Mouse (Mus musculus): ENCODE data around the gene Rph3al. TPM values are rescaled to one million over a fixed set of nuclear protein-coding genes. Genes with fewer than 3 reads are reported as not detected.

Gene Rph3al
- polyA plus RNA-seq, 1 experiment from 2014 or later: 1.6 TPM

DNA sequence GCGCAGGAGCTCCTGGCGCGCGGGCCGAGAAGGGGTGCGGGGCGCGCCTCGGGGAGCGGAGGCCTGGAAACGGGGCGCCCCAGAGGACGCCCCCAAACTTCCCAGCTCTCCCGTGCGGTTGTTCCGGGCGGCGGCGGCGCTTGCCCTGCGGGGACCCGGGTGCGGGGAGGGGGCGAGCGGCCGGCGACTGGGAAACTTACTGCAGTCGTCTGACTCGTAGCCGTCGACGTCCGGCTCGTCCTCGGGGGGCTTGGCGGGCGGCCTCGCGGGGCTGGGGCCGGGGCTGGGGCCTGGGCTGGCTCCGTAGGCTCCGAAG lies 142.9 kb downstream of the Rph3al start:
- Histone ChIP-seq H3K9ac (replicated peaks; ENCODE audit: low read length) (peak overlapping the region; percentile 48), H3K4me1 (ENCODE audit: control insufficient read depth, insufficient read depth, low read length) (no peaks in the 10 kb centered on the region; the same call in 1 of the 2 replicates), H3K4me2 (ENCODE audit: low read length) (peak overlapping the region; percentile 65), H3K27me3 (ENCODE audit: control insufficient read depth, insufficient read depth, low read length) (peaks cover 33% of the 10 kb centered on the region), H3K36me3 (ENCODE audit: control insufficient read depth, insufficient read depth, low read length) (no peaks in the 10 kb centered on the region), H3K9me3 (ENCODE audit: control insufficient read depth, low read length) (no peaks in the 10 kb centered on the region), H3K27ac (replicated peaks; ENCODE audit: low read depth, low read length) (no peak overlapping the region), H3K4me3 (replicated peaks; ENCODE audit: low read depth, low read length) (peak overlapping the region; percentile 43)
- no peak for DNase-seq
- ATAC-seq (ENCODE audit: low FRiP score, low TSS enrichment): no peak
- under 1% methylated on average over 40 of the region's 42 CpGs for WGBS

DNA sequence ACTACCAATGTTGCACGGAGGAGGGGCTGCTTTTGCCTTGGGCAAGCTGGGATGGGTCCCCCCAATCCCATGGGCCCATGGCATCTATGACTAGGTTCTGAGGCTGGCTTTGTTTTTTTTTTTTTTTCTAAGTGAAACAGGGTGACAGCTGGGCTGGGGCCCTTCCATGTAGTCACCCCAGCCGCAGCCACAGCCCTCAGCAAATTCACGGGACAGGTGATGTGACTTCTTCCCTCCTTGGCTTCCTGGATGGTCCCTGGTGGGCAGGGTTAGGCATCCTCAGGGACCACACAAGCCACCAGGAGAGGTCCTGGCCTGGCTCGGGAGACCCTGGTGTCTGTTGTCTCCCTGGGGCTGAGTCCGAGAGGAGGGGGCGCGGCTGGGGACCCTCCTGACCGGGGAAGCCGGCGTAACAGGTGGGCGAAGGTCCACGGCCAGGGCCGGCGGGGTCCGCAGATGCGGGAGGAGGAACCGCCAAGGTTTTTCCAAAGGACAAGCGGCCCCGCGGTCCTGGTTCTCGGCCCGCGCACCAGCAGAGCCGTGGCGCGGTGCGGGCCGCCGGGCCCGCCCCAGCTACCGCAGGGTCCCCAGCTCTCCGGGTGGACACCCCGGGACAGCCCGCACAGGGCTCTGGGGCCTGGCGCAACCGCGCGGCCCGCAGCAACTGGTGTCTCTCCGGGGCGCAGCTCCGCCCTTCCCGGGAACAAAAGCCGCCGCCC lies 143.5 kb downstream of the Rph3al start:
- no peaks in the 10 kb centered on the region for H3K9me3 ChIP-seq (ENCODE audit: control insufficient read depth, low read length)
- no peak for ATAC-seq (ENCODE audit: low FRiP score, low TSS enrichment)
- H3K4me2 ChIP-seq (ENCODE audit: low read length): peak overlapping the region; percentile 65
- peak overlapping the region; percentile 43 for H3K4me3 ChIP-seq (replicated peaks; ENCODE audit: low read depth, low read length)
- H3K27me3 ChIP-seq (ENCODE audit: control insufficient read depth, insufficient read depth, low read length): peaks cover 33% of the 10 kb centered on the region
- H3K27ac ChIP-seq (replicated peaks; ENCODE audit: low read depth, low read length): no peak overlapping the region
- DNase-seq: peak; percentile 46
- H3K4me1 ChIP-seq (ENCODE audit: control insufficient read depth, insufficient read depth, low read length): no peaks in the 10 kb centered on the region; the same call in 1 of the 2 replicates
- 5% methylated on average over 45 of the region's 45 CpGs for WGBS
- peak overlapping the region; percentile 48 for H3K9ac ChIP-seq (replicated peaks; ENCODE audit: low read length)
- H3K36me3 ChIP-seq (ENCODE audit: control insufficient read depth, insufficient read depth, low read length): no peaks in the 10 kb centered on the region

DNA sequence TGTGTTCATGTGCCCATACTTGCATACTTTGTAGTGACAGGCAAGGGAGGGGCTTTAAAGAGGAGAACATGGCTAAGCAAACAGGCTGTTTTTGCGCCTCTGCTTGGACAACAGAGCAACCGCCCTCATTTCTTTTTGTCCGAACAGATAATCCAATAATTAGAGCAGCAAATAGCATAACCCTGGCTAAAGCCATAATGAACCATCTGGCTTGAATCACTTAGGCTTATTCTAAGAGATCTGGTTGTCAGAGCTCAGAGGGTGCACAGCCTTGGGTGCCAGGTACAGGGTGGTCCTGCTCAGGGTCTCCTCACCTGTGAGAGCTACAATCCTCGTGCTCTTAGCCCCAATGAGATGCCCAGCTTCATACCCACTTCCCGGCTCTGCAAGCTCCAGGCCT lies 144.9 kb downstream of the Rph3al start:
- Histone ChIP-seq H3K4me3 (replicated peaks; ENCODE audit: low read depth, low read length) (no peak overlapping the region), H3K36me3 (ENCODE audit: control insufficient read depth, insufficient read depth, low read length) (no peaks in the 10 kb centered on the region), H3K9ac (replicated peaks; ENCODE audit: low read length) (no peak overlapping the region), H3K4me2 (ENCODE audit: low read length) (no peak overlapping the region), H3K27me3 (ENCODE audit: control insufficient read depth, insufficient read depth, low read length) (peaks cover 33% of the 10 kb centered on the region), H3K9me3 (ENCODE audit: control insufficient read depth, low read length) (no peaks in the 10 kb centered on the region), H3K4me1 (ENCODE audit: control insufficient read depth, insufficient read depth, low read length) (no peaks in the 10 kb centered on the region; the same call in 1 of the 2 replicates), H3K27ac (replicated peaks; ENCODE audit: low read depth, low read length) (no peak overlapping the region)
- DNase-seq: no peak
- no peak for ATAC-seq (ENCODE audit: low FRiP score, low TSS enrichment)
- 62% methylated on average over 5 of the region's 5 CpGs for WGBS

DNA sequence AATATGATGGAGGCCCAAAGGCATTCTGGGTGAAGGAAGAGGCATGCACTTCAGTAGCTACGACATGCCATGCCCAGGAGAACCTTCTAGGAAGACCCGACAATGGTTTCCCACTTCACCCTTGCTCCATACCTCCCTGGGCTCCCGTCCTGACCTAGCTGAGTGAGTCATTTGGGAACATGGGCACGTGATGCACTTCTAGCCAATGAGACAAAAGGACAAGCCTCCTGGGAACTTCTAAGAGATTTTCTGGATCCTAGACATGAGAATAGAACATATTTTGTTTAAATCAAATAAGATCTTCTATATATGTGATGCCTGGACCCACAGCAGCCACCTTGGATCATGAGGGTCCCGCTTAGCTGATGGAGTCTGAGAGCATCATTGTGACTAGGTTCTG lies 145.7 kb downstream of the Rph3al start:
- Histone ChIP-seq H3K9ac (replicated peaks; ENCODE audit: low read length) (no peak overlapping the region), H3K4me2 (ENCODE audit: low read length) (no peak overlapping the region), H3K27me3 (ENCODE audit: control insufficient read depth, insufficient read depth, low read length) (peaks cover 33% of the 10 kb centered on the region), H3K9me3 (ENCODE audit: control insufficient read depth, low read length) (no peaks in the 10 kb centered on the region), H3K36me3 (ENCODE audit: control insufficient read depth, insufficient read depth, low read length) (no peaks in the 10 kb centered on the region), H3K4me3 (replicated peaks; ENCODE audit: low read depth, low read length) (no peak overlapping the region), H3K27ac (replicated peaks; ENCODE audit: low read depth, low read length) (no peak overlapping the region), H3K4me1 (ENCODE audit: control insufficient read depth, insufficient read depth, low read length) (no peaks in the 10 kb centered on the region; the same call in 1 of the 2 replicates)
- no peak for DNase-seq
- WGBS: 73% methylated on average over 5 of the region's 5 CpGs
- ATAC-seq (ENCODE audit: low FRiP score, low TSS enrichment): no peak

DNA sequence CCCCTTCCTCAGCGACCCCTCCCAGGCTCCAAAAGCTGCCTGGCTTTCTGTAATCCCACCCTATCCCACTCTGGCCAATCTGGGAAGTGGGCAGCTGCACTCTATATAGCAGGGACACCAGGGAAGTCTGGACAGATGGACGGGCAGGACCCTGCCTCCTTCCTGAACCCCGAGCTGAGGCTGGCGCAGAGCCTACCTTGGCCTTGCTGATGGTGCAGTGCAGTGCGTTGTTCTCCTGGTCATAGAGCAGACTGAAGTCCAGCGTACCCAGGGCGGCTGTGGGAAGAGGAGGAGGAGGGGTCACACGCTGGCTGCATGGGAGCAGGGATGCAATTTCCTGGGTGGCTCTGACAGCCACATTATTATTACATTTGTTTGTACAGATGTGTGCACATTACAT lies 152.3 kb downstream of the Rph3al start:
- DNase-seq (no peak), ATAC-seq (ENCODE audit: low FRiP score, low TSS enrichment) (no peak)
- H3K9ac ChIP-seq (replicated peaks; ENCODE audit: low read length): no peak overlapping the region
- no peaks in the 10 kb centered on the region for H3K36me3 ChIP-seq (ENCODE audit: control insufficient read depth, insufficient read depth, low read length)
- no peak overlapping the region for H3K27ac ChIP-seq (replicated peaks; ENCODE audit: low read depth, low read length)
- H3K9me3 ChIP-seq (ENCODE audit: control insufficient read depth, low read length): no peaks in the 10 kb centered on the region
- H3K4me1 ChIP-seq (ENCODE audit: control insufficient read depth, insufficient read depth, low read length): no peaks in the 10 kb centered on the region
- 78% methylated on average over 8 of the region's 8 CpGs for WGBS
- H3K4me3 ChIP-seq (replicated peaks; ENCODE audit: low read depth, low read length): no peak overlapping the region
- H3K4me2 ChIP-seq (ENCODE audit: low read length): no peak overlapping the region
- H3K27me3 ChIP-seq (ENCODE audit: control insufficient read depth, insufficient read depth, low read length): no peaks in the 10 kb centered on the region

DNA sequence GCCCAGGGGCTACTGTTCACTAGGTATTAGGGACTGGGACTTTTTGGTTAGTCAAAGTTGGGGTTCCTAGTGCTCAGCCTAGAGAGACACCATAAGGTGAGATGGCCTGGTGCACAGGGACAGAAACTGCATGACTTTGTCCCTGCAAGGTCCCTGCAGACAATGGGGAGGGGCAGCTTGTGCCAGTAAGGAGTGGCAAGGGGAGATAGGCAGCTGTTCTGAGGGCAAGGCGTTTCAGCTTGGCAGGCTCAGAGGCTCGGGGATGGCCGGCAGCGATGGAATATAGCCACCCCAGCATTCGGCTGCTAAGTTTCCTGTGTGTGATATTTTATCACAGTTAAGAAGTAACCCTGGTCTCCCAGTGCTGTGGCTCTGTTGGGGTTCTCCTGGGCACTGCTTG lies 154.4 kb downstream of the Rph3al start:
- ATAC-seq (ENCODE audit: low FRiP score, low TSS enrichment) (no peak), DNase-seq (no peak)
- no peaks in the 10 kb centered on the region for H3K36me3 ChIP-seq (ENCODE audit: control insufficient read depth, insufficient read depth, low read length)
- H3K27me3 ChIP-seq (ENCODE audit: control insufficient read depth, insufficient read depth, low read length): no peaks in the 10 kb centered on the region
- no peaks in the 10 kb centered on the region for H3K4me1 ChIP-seq (ENCODE audit: control insufficient read depth, insufficient read depth, low read length)
- H3K4me2 ChIP-seq (ENCODE audit: low read length): no peak overlapping the region
- no peak overlapping the region for H3K4me3 ChIP-seq (replicated peaks; ENCODE audit: low read depth, low read length)
- WGBS: 89% methylated on average over 5 of the region's 5 CpGs
- H3K27ac ChIP-seq (replicated peaks; ENCODE audit: low read depth, low read length): no peak overlapping the region
- no peaks in the 10 kb centered on the region for H3K9me3 ChIP-seq (ENCODE audit: control insufficient read depth, low read length)
- H3K9ac ChIP-seq (replicated peaks; ENCODE audit: low read length): no peak overlapping the region

DNA sequence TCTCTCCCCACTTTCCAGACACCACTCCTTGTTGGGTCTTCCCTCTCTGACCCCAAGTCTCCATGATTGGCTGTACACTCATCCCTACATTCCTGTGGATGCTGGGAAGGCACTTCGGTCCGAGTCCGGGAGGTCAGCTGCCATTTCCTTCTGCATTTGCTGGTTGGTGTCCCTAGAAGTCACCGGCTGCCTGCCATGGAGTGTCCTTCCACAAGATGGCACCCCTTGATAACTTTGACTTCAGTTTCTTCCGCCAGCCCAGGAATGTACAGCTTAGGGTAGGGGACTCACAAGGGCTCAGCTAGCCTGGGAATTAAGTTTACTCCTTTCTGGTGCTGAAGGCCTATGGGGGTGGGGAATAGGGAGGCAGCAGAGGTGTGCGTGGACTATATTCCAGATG lies 156.3 kb downstream of the Rph3al start:
- Histone ChIP-seq H3K4me1 (ENCODE audit: control insufficient read depth, insufficient read depth, low read length) (no peaks in the 10 kb centered on the region), H3K9me3 (ENCODE audit: control insufficient read depth, low read length) (no peaks in the 10 kb centered on the region), H3K27me3 (ENCODE audit: control insufficient read depth, insufficient read depth, low read length) (no peaks in the 10 kb centered on the region), H3K9ac (replicated peaks; ENCODE audit: low read length) (no peak overlapping the region), H3K27ac (replicated peaks; ENCODE audit: low read depth, low read length) (no peak overlapping the region), H3K4me2 (ENCODE audit: low read length) (no peak overlapping the region), H3K4me3 (replicated peaks; ENCODE audit: low read depth, low read length) (no peak overlapping the region), H3K36me3 (ENCODE audit: control insufficient read depth, insufficient read depth, low read length) (no peaks in the 10 kb centered on the region)
- ATAC-seq (ENCODE audit: low FRiP score, low TSS enrichment): no peak
- peak; percentile 87 for DNase-seq
- 23% methylated on average over 6 of the region's 6 CpGs for WGBS

Other genes starting within 250 kb of the Rph3al start
- gene Ywhae, start 205.6 kb downstream of the Rph3al start, polyA plus RNA-seq (2014; fragmentation: Nextera tagmentation; extraction: Ambion mirVana): 1,339 and 1,573 TPM in 2 replicates
- gene Doc2b, start 142.4 kb downstream of the Rph3al start, polyA plus RNA-seq (2014; fragmentation: Nextera tagmentation; extraction: Ambion mirVana): 3.5 and 5.3 TPM in 2 replicates
- gene 1700016K19Rik, start 61.5 kb upstream of the Rph3al start, polyA plus RNA-seq (2014; fragmentation: Nextera tagmentation; extraction: Ambion mirVana): 2.1 and 2.7 TPM in 2 replicates
- gene Rflnb, start 89.4 kb upstream of the Rph3al start, polyA plus RNA-seq (2014; fragmentation: Nextera tagmentation; extraction: Ambion mirVana): 6.3 and 7.7 TPM in 2 replicates
- gene Vps53, start 241.2 kb upstream of the Rph3al start, polyA plus RNA-seq (2014; fragmentation: Nextera tagmentation; extraction: Ambion mirVana): 65.6 and 66.8 TPM in 2 replicates
- gene Fam57a, start 241.2 kb upstream of the Rph3al start, polyA plus RNA-seq (2014; fragmentation: Nextera tagmentation; extraction: Ambion mirVana): 25.7 and 27.3 TPM in 2 replicates

All from midbrain, embryonic 14.5 days (tissue).